Mouse (Mus musculus) liver, embryonic 14.5 days (tissue): ENCODE measurements around the gene Eid3.

ENCODE experiments used
- CTCF ChIP-seq: IDR thresholded peaks from 2 replicates; pipeline ENCODE4 v1.5.1; 2016; ENCODE audit warnings: antibody characterized with exemption, low read depth, control low read depth
- EP300 ChIP-seq: IDR thresholded peaks from 2 replicates; pipeline ENCODE4 v1.6.1; 2016; ENCODE audit warnings: antibody characterized with exemption, low read depth

- TF ChIP-seq CTCF = no peak
- no peak for TF ChIP-seq EP300
These were observed 26.1 kb downstream of the Eid3 start for GRCm38 (mm10) chr10:82892442-82893055.
